Mouse (Mus musculus) intestine, postnatal 0 days (tissue): ENCODE data around the gene Gm10188. TPM values are rescaled to one million over a fixed set of nuclear protein-coding genes. Genes with fewer than 3 reads are reported as not detected.
A peak's percentile ranks its signal among the peaks of the same experiment; 100 is the strongest.

Source experiments
- ATAC-seq: fragments of 200-750 bp; cut with Nextera tagmentation; 2 replicates; pipeline ENCODE4 v1.8.0; 2017; ENCODE audit warnings: mild to moderate bottlenecking, moderate TSS enrichment, moderate library complexity
- H3K27ac ChIP-seq: fragments of 300-500 bp; sonication (generic); 2 replicates; pipeline ENCODE4 v1.5.1; 2014; ENCODE audit warnings: mild to moderate bottlenecking, low read depth, low read length, moderate library complexity
- H3K27me3 ChIP-seq: fragments of 300-500 bp; sonication (generic); replicated peaks from 2 replicates; pipeline ENCODE4 v1.6.1; 2014; ENCODE audit warnings: low read length, mixed read lengths; ENCODE audit not compliant: control insufficient read depth, insufficient read depth
- H3K36me3 ChIP-seq: fragments of 300-500 bp; sonication (generic); 2 replicates; pipeline ENCODE4 v1.6.1; 2014; ENCODE audit warnings: mild to moderate bottlenecking, moderate library complexity; ENCODE audit not compliant: control insufficient read depth, insufficient read depth
- H3K4me1 ChIP-seq: fragments of 300-500 bp; sonication (generic); replicated peaks from 2 replicates; pipeline ENCODE4 v1.6.1; 2014; ENCODE audit warnings: antibody characterized with exemption, low read length, mixed read lengths; ENCODE audit not compliant: control insufficient read depth, insufficient read depth
- H3K4me2 ChIP-seq: fragments of 300-500 bp; sonication (generic); replicated peaks from 2 replicates; pipeline ENCODE4 v1.6.1; 2014; ENCODE audit warnings: low read depth, mild to moderate bottlenecking, moderate library complexity
- H3K4me3 ChIP-seq: fragments of 300-500 bp; sonication (generic); 2 replicates; pipeline ENCODE4 v1.5.1; 2014; ENCODE audit warnings: low read depth, low read length
- H3K9ac ChIP-seq: fragments of 300-500 bp; sonication (generic); 2 replicates; pipeline ENCODE4 v1.6.1; 2014; ENCODE audit warnings: mild to moderate bottlenecking, low read depth, low read length
- H3K9me3 ChIP-seq: fragments of 300-500 bp; sonication (generic); 2 replicates; pipeline ENCODE4 v1.6.1; 2016; ENCODE audit warnings: mixed run types; ENCODE audit not compliant: control insufficient read depth
- CTCF ChIP-seq: sonication (generic); IDR thresholded peaks from 2 replicates; pipeline ENCODE4 v1.5.1; 2016; ENCODE audit warnings: low read depth, mild to moderate bottlenecking, control low read depth, antibody characterized with exemption, moderate library complexity
- WGBS: fragments of 180-500 bp; shearing (Covaris S2); extraction: QIAGEN DNeasy Blood & Tissue Kit; methylation state at CpG from one replicate; pipeline ENCODE4 v1.1.7; 2014; 5-methylcytosine and 5-hydroxymethylcytosine counted together
- polyA plus RNA-seq: library from polyadenylated mRNA; unstranded; fragments of >200 nt; fragmentation: Nextera tagmentation; extraction: Ambion mirVana; gene quantifications from 2 replicates; pipeline ENCODE4 v1.2.1, GENCODE M21; 2015

Gene Gm10188
- polyA plus RNA-seq, 1 experiment from 2014 or later, result not detected

DNA sequence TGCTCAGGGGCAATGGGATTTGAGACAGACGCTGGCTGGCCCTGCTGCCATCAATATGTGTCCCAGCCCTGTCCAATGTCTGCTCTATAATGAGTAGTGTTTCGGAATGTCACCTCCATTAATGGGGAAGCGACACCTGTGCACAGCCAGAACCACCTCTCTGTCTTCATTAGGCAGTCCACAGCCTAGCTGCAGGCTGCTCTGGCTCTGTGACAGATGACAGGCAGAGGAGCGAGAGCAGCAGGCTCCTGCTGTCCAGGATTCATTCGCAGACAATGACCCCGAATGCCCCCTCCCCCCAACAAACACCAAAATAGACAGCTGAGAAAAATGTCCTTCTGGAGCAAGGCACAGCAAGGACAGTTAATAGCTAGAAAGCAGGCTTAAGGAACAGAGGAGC, 16.5 kb downstream of the Gm10188 start:
- WGBS, result 57% methylated on average over 6 of the region's 6 CpGs
- H3K4me3 ChIP-seq, result no peak overlapping the region

DNA sequence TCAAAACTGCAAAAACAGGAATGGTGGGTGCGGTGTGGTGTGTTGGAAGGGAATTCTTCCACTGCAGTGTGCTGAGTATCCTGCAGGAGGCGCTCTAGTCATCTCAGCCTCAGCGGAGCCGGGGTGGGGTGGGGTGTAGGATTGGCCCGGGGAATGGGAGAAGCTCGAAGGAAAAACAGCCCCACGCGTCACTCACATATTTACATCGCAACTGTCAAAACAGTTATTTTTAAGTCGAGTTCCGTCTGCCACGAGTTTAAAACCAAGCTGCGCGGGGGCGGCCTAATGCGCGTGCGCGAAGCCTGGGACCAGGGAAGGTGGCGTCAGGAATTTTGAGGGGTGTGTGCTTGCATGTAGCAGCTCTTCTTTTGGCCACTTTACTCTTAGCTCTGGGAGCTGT, 17.3 kb downstream of the Gm10188 start:
- Histone ChIP-seq H3K36me3 (no peaks in the 10 kb centered on the region), H3K27me3 (peaks cover 22% of the 10 kb centered on the region), H3K9ac (no peak overlapping the region), H3K4me3 (peak overlapping the region; percentile 23; the same call in 1 of the 2 replicates), H3K9me3 (no peaks in the 10 kb centered on the region), H3K4me1 (no peaks in the 10 kb centered on the region), H3K27ac (no peak overlapping the region), H3K4me2 (peak overlapping the region; percentile 45)
- ATAC-seq, result 0 out of 2 replicates have a peak, but pooled peaks have one; percentile 16
- TF ChIP-seq CTCF, result peak; percentile 79
- WGBS, result 9% methylated on average over 20 of the region's 20 CpGs

More for the DNA sequence above, 16.5 kb downstream of the Gm10188 start:
- Histone ChIP-seq H3K9ac (no peak overlapping the region), H3K36me3 (no peaks in the 10 kb centered on the region), H3K9me3 (no peaks in the 10 kb centered on the region), H3K4me2 (no peak overlapping the region), H3K4me1 (no peaks in the 10 kb centered on the region), H3K27ac (no peak overlapping the region), H3K27me3 (peaks cover 22% of the 10 kb centered on the region)
- no peak for TF ChIP-seq CTCF
- ATAC-seq, result no peak

DNA sequence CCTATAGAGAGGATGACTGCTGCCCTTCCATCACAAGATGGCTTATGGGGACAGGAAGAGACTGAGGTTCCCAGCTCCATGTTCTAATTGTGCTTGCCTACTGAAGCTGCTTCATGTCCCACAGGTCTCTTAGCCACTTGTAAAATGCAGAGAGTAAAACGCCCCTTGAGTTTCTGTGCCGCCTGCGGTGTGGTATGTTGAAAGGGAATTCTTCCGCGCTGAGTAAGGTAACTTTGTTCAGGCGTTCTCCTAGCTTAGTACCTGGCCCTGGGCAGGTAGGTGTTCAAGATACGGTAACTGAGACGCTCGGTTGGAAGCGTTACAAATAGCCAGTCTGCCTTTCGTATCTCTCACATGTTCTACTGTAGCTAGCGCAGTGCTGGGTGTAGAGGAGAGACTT, 17.9 kb downstream of the Gm10188 start:
- no peaks in the 10 kb centered on the region for H3K4me1 ChIP-seq
- H3K27ac ChIP-seq, result no peak overlapping the region
- H3K27me3 ChIP-seq, result peaks cover 22% of the 10 kb centered on the region
- H3K36me3 ChIP-seq, result no peaks in the 10 kb centered on the region
- H3K4me2 ChIP-seq, result peak overlapping the region; percentile 45
- TF ChIP-seq CTCF, result no peak
- ATAC-seq, result 0 out of 2 replicates have a peak, but pooled peaks have one; percentile 31
- H3K9ac ChIP-seq, result no peak overlapping the region
- no peak overlapping the region for H3K4me3 ChIP-seq
- WGBS, result 35% methylated on average over 12 of the region's 12 CpGs
- H3K9me3 ChIP-seq, result no peaks in the 10 kb centered on the region

DNA sequence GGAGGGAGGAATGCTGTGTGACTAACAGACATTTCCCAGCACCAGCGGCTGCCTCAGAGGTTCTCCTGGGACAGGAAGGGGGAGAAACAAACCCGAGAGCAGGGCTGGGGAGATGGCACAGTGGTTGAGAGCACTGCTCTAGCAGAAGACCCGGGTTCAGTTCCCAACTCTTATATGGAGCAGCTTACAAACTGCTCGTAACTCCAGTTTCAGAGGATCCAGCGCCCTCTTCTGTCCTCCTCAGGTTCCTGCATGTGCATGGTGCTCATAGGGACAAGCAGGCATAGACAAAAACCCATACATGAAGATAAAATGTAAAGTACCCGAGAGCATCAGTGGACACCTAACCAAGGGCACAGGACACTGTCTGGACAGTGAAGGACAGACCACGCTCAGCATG, 18.6 kb downstream of the Gm10188 start:
- Histone ChIP-seq H3K27me3 (peaks cover 22% of the 10 kb centered on the region), H3K4me1 (no peaks in the 10 kb centered on the region), H3K36me3 (no peaks in the 10 kb centered on the region), H3K27ac (no peak overlapping the region), H3K4me2 (no peak overlapping the region), H3K4me3 (no peak overlapping the region), H3K9me3 (no peaks in the 10 kb centered on the region), H3K9ac (no peak overlapping the region)
- no peak for ATAC-seq
- WGBS, result 27% methylated on average over 7 of the region's 7 CpGs
- peak; percentile 69 for TF ChIP-seq CTCF

DNA sequence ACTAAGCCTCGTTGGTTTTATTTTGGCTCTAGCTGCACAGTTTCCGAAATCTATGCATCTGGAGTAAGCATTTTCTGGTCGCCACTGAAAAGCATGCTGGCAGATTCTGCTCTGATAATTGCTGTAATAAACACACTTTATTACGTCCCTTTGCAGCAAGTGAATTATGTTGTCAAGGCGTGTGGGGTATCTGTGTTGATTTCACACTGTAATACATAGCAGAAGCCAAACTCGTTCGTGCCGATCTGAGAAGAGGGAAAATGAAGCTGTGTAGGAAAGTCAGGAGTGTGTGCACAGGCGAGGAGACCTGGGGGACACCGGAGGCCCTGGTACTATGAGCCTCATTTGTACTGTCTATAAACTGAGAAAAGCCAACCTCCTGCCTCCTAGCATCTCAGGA, 20.2 kb downstream of the Gm10188 start:
- H3K27me3 ChIP-seq, result peaks cover 22% of the 10 kb centered on the region
- no peak overlapping the region for H3K4me3 ChIP-seq
- TF ChIP-seq CTCF, result no peak
- H3K36me3 ChIP-seq, result no peaks in the 10 kb centered on the region
- no peaks in the 10 kb centered on the region for H3K9me3 ChIP-seq
- H3K4me2 ChIP-seq, result no peak overlapping the region
- no peak overlapping the region for H3K9ac ChIP-seq
- H3K4me1 ChIP-seq, result no peaks in the 10 kb centered on the region
- 47% methylated on average over 10 of the region's 10 CpGs for WGBS
- ATAC-seq, result no peak
- H3K27ac ChIP-seq, result no peak overlapping the region

DNA sequence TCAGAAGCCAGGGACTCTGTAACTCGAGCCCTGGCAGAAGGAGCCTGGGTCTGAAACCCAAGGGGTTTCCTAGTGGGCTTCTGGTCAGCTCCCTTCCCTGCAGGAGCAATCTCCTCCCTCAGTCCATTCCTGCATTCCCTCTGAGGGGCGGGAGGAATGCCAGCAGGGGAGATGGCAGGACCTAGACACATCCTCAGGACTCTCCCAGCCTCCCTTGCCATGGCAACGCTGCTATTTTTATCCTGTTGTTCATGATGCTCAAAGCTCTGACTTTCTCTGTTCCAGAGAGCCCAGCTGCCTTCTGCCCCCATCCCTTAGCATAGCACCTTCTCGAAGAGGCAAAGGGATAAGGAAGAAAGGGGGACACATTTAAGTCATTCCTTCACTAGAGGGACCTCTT, 21.4 kb downstream of the Gm10188 start:
- ATAC-seq, result no peak
- H3K27me3 ChIP-seq, result peaks cover 22% of the 10 kb centered on the region
- H3K4me1 ChIP-seq, result no peaks in the 10 kb centered on the region
- no peaks in the 10 kb centered on the region for H3K36me3 ChIP-seq
- H3K9ac ChIP-seq, result no peak overlapping the region
- no peak for TF ChIP-seq CTCF
- no peak overlapping the region for H3K27ac ChIP-seq
- no peaks in the 10 kb centered on the region for H3K9me3 ChIP-seq
- H3K4me3 ChIP-seq, result no peak overlapping the region
- 22% methylated on average over 4 of the region's 4 CpGs for WGBS
- no peak overlapping the region for H3K4me2 ChIP-seq

DNA sequence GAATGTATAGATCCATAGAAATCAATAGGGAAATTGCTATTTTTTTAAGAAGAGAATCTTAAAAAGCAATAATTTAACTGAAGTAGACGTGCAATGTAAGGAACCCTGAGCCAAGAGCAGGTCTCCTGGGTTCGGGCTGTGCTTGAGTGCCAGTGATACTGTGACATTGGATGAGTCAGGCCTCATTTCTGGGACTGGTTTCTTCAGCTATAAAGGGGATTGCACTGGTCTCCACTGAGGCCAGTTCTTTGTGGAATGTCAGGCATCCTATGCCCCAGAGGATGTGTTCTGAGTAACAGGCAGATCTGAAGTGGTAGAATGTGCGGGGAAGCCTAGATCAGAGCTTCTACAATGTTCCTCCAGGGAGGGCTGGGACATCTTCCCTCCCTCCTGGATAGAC, 22.7 kb downstream of the Gm10188 start:
- TF ChIP-seq CTCF, result no peak
- no peak overlapping the region for H3K9ac ChIP-seq
- H3K4me3 ChIP-seq, result no peak overlapping the region
- H3K36me3 ChIP-seq, result no peaks in the 10 kb centered on the region
- no peaks in the 10 kb centered on the region for H3K4me1 ChIP-seq
- H3K27ac ChIP-seq, result no peak overlapping the region
- H3K9me3 ChIP-seq, result no peaks in the 10 kb centered on the region
- peaks cover 21% of the 10 kb centered on the region for H3K27me3 ChIP-seq
- no peak overlapping the region for H3K4me2 ChIP-seq
- 85% methylated on average over 3 of the region's 3 CpGs for WGBS
- ATAC-seq, result no peak
